Mouse (Mus musculus): ENCODE results near the gene Itgb4.

Gene Itgb4

DNA sequence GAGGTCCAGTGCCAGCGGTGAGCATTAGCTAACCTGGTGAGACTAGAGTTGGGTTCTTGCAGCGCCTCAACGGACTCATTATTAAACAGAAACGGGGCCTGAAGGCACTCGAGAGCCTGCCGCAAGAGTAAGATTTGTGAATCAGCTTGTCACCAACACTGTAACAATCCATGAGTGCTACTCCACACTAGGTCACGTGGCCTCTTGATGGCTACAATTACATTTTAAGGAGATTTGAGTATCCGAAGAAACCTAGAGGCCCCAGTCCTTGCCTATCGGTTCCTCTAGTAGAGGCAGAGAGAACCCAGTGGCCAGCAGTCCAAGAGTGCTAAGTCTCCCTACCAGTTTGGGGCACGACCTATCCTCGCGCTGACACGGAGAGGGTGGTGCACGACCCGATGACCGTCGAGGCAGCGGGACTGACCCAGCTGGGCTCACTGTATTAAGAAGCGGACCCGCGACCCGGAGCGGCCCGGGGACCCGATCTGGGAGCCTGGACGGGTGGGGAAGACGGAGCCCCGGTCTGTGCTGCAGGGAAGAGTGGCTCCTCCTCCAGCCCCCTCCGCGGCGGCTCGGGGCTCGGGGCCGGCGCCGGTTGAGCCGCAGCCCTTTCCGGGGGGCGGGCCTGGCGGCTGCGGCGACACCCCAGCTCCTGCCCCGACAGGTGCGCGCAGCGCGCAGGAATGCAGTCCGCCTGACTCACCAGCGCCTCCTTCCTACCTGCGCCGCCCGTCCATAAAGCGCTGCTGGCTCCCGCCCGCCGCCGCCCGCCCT lies at the start of gene Itgb4:
Gene Itgb4, plus strand, starts transcription at position 401 of the 774 bp plus-strand sequence.
- DNase-seq (ENCODE audit: low read depth, low spot score), result no peak

DNA sequence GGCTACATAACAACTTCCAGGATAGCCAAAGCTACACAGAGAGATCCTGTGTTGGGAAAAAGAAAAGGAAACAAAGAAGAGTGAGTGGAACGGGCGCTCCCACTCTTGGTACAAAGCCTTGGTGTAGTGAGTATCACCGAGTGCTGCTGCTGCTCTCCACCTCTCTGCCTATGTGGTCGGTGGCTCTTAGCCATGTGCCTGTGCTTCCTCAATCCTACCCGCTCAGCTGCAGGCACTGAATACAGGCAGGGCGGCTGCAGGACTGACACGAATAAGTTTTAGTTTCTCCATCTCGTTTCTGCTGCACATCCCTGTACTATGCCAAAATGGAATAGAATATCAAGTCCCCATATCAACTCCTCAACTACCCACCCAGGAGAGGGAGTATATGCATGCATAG lies 45.5 kb upstream of the Itgb4 start:
- DNase-seq (ENCODE audit: low read depth, low spot score), result no peak

DNA sequence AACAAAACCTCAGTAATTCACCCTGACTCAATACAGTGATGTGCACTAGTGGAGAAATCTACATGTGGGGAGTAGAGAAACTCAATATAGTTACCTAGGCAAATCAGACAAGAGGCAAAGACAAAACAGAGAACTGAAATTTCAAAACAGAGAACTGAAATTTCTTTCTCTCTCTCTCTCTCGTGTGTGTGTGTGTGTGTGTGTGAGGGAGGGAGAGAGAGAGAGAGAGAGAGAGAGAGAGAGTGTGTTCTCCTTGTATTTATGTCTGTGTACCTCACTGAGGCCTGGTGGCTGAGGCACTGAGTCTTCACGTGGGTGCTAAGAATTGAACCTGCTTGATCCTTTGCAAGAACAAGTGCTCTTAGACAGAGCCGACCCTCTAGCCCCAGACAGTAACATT lies 44.7 kb upstream of the Itgb4 start:
- DNase-seq (ENCODE audit: low read depth, low spot score), result no peak

DNA sequence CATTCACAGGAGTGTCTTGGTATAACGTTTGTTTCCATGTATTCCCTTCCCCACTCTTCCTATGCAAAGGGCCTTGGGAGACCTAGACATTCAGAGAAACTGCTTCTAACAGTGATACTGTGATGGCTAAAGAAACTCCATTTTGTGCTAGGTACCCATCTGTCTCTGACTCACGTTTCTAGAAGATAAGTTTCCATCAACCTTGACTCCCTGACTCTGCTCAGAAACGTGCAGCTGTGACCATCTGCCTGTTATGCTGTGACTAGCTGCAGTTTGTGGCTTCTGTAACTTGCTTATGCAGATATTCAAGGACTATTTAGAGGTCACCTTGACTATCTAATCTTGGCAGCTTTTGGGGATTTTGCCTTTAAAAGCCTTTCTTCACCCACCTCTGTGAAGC lies 43.3 kb upstream of the Itgb4 start:
- no peak for DNase-seq (ENCODE audit: low read depth, low spot score)

DNA sequence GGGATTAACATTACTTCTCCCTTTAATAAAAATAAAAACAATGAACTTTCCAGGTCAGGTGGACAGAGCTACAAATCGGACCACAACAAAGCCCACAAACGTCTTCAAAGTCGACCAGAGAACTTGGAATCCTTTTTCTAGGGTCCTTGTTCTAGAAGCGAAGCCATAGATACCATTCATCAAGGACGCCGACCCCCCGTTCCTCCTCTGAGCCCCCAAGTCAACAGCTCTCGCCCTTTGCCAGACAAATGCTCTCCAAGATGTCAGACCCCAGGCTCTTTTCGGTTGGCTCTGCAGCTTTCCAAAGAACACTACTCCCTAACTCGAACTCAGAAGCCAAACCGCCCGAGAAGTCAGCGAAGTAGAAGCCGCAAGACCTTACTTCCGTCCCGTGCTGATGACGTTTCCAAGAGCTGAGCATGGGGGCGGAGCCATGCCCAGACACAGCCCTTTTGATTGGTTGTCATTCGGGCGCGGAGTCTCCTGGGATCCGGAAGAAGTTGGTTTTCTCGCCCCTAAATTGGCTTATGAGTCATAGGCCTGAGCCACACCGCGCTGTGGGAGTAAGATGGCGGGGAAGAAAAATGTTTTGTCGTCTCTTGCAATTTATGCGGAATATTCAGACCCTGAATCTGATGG lies 41.3 kb upstream of the Itgb4 start, which contains the start of the genes Sap30bp and Recql5:
Gene Sap30bp, plus strand, starts transcription at position 175 of the 639 bp plus-strand sequence.
Gene Recql5, minus strand, starts transcription at position 370 of the 639 bp plus-strand sequence.
- peak; percentile 98 for DNase-seq (ENCODE audit: low read depth, low spot score)

DNA sequence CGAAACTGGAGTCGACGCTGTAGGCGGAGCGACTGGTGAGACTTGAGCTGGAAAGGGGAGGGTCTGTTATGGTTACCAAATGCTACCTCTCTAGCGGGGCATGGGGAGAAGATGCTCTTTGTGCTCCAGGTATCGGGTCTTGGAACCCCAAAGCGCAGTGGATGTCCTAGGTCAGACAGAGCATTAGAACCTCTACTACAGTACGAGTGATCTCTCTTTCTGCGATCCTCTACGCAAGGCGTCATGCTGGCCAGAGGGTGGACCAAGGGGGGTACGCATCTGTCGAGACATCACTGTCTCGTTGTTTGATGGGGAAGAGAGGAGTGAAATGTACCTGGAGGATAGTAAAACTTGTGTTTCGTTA lies 40.8 kb upstream of the Itgb4 start:
- DNase-seq (ENCODE audit: low read depth, low spot score), result no peak

DNA sequence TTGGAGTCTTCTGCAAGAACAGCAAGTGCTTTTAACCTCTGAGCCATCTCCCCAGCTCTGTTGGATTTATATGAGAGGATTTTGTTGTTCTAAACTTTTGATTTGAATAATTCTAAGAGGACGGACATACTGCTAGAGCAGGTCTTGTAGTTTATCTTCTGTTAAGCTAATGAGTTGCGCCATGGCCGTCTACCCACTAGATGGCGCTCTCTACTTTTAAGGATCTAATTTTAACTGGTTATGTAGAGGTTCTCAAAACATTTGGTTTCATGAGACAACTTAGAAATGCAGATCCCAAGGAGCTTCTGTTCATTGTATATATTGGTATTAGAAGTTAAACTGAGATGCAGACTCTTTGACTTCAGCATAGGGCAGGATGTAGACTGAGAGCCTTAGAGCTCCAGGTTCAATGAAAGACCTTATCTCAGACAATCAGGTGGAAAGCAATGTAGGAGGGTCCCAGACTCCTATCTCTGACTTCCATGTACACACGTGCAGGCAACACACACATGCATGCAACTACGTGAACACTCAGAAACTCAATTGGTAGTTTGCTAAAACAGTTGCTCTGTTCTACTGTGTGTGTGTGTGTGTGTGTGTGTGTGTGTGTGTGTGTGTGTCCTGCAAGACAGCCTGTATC lies 34.7 kb upstream of the Itgb4 start:
- DNase-seq (ENCODE audit: low read depth, low spot score), result peak; percentile 57

DNA sequence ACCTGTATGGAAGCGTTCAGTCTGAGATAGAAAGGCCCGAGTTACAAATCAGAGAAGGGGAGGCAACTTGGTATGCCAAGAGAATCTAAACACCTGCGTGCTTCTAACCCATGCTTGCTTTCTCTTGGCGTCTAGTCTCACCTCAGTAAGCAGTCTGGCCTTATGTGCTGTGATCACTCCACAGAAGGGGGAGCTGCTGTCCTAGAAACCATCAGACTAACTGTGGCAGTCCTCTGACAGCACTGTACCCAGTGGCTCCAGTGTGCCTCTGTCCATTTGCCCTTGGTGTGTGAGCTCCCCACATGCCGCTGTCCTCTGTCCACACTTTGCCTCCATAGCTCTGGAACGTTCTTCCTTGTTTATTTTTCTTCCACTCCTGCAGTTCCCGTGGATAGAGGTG lies 32.5 kb upstream of the Itgb4 start:
- no peak for DNase-seq (ENCODE audit: low read depth, low spot score)

DNA sequence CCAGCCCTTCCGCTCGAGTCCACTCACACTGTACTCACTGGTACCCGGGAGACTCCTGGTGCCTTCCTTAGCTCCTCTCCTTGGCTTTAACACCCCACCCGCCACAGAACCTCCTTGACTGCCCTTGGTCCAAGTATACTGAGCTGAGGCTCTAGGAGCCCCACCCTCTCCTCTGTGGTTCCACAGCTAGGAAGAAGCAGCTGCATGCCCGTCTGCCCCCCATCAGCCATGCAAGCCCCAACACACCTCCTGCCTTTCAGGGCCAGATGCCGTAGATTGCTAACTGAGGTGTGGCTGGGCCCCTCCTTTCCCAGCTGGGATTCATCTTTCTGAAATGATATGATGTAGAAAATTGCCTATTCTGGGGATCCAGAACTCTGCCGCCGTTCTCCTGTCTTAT lies 29.3 kb upstream of the Itgb4 start:
- no peak for DNase-seq (ENCODE audit: low read depth, low spot score)

DNA sequence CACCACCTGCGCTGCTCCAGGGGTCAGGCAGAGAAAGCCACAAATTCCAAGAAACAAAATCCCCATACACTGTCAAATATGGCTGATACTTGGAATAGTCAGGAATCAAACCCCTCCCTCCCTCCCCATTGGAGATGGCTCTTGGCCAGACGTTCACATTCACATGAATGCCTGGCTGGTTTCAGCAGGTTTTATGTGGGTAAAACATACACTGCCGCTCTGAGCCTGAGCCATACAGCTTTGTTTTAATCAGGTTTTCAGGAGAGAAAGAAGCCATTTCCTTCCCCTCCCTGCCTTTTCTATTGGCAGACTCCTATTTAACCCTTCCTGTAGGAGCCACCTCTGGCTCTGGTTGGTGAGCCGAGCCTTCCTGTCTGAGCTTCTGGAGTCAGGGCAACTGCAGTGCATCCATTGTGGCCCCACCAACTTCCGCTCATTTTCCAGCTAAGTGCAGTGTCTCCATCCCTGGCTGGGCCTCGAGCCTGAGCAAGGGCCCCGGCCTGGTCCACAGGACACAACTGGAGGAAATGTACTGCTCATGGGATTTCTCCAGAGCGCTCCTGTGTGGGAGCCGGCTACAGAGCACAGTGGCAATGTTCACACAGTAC lies 28.2 kb upstream of the Itgb4 start:
- no peak for DNase-seq (ENCODE audit: low read depth, low spot score)

DNA sequence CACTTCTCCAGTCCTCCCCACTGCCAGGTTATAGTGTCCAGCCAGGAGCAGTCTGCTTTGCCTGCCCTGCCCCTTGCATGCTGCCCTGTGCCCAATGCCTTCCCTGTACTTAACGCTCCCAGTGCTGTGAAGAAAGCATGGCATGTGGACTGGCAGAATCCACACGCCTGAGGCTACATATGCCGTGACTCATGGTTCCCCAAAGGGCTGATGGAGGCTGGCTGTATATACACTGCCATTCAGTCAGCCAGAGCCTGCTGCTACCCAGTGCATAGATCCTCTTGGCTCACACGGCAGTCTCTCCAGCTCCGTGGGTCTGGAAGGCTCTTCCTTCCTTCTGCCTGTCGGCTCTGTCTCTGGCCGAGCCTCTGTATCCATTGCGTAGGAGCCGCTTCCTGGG lies 26.2 kb upstream of the Itgb4 start:
- no peak for DNase-seq (ENCODE audit: low read depth, low spot score)

DNA sequence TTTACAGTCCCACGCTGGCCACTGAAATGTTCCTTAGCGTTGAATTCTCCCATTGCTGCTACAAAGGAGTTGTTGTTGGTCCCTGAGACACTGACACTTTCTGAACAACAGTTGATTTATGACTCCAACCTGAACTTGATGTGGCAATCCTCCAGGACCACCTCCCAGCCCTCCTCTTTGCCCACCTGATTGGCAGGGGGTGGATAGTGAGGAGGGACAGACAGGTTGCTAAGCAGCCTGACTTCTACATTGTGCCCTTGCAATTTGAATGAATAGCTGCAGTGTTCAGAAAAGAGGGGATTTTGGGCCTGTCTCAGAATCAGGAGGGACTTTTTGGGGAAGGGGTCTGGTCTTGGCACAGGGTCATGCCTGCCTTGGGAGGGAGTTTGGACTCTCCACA lies 23.8 kb upstream of the Itgb4 start:
- DNase-seq (ENCODE audit: low read depth, low spot score), result no peak

DNA sequence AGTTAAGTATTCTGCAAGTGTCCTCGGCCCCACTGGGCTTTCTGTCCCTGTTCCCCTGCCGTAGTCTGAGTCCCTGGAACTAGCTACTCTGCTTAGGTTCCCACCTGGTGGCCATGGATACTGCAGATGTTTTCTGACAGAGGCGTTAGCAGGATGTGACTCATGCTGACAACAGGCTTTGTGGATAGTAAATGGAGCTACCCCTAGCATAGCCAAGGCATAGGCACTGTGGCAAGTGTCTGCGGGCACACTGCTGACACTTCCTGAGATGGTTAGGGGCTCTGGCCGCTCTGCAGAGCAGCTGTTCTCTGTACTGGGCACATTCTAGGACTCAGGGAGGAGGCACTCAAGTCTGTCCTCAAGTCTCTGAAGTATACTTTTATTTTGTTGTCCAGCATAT lies 19.8 kb upstream of the Itgb4 start:
- no peak for DNase-seq (ENCODE audit: low read depth, low spot score)

DNA sequence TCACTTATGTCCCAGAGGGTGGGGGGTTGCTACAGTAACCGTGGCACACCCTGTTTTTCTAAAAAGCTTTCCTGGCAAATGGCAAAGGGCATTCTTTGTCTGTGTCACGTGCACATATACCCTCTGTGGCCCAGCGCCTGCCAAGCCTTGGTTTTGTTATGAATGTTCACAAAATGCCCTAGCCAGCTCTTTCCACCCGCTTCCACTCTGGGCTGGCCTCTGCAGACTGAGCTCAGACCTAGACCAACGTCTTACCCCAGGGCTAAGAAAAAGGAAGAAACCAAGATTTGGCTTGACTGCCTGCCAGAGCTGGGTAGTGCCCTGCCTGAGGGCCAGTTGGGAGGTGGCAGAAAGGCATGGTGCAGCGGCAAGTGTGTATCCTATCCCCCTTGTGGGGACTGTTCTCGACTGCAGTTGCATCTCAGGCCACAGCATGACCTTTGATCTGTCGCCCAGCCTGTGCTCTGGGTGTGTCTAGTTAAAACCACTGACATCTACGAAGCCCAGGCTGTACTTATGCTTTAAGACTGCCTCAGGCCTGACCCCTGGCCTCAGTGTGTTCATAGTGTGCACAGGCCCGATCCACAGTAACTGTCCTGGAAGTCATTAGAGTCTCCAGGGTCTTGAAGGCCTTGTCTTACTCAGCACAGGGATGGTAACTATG lies 19.2 kb upstream of the Itgb4 start:
- DNase-seq (ENCODE audit: low read depth, low spot score), result no peak

DNA sequence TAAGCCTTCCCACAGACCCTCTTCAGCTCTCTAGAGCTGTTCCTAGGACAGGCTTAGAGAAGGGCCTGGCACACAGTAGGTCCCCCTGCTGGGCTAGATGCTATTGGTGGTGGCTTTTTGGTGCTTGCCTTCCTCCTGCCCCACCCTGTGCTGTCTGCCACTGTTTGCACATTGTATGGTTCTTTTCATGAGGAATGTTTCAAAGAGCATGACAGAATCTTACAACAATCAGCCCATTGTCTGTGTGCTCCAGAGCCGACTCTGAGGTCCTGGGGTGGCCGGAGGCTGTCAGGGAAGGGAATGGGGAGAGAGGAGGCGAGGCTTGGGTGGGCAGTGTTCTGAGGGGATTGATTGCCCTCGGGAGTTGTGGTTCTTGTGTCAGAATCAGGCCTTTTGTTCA lies 18.1 kb upstream of the Itgb4 start:
- no peak for DNase-seq (ENCODE audit: low read depth, low spot score)

DNA sequence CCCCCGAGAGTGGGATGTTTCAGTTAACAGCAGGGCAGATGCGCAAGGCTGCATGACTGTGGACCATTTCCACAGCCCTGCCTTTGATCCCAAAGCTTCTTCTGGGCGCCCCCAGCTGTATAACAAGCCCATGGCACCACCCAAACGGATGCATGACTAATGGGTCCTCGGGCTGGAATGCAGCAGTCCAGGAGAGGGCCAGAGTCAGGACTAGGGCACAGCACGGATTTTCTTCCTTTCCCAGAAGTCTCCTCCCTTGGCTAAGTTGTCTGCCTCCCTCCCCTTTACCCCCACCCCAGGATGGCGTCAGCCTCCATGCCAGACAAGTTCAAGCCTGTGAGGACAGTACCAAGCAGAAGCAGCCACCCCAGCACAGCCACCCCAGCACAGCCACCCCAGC lies 16.5 kb upstream of the Itgb4 start:
- no peak for DNase-seq (ENCODE audit: low read depth, low spot score)

DNA sequence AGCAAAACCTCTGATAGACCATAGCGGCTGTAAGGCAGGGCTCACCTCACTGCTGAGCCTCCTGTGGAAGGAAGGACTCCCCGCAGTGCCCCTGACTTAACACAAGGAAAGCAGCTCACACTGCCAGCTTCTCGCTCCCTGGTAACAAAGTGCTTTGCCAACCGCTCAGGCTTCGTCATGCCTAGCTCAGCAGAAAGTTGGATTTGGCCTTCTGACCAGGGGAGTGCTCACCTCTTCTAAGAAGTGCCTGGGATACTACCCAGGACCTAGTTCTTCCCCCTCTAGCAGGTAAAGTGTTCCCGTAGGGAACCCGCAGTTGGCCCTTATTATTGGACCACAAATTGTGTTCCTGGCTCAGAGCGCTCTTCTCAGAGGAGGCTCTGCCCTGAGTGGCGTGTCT lies 15.5 kb upstream of the Itgb4 start:
- no peak for DNase-seq (ENCODE audit: low read depth, low spot score)

DNA sequence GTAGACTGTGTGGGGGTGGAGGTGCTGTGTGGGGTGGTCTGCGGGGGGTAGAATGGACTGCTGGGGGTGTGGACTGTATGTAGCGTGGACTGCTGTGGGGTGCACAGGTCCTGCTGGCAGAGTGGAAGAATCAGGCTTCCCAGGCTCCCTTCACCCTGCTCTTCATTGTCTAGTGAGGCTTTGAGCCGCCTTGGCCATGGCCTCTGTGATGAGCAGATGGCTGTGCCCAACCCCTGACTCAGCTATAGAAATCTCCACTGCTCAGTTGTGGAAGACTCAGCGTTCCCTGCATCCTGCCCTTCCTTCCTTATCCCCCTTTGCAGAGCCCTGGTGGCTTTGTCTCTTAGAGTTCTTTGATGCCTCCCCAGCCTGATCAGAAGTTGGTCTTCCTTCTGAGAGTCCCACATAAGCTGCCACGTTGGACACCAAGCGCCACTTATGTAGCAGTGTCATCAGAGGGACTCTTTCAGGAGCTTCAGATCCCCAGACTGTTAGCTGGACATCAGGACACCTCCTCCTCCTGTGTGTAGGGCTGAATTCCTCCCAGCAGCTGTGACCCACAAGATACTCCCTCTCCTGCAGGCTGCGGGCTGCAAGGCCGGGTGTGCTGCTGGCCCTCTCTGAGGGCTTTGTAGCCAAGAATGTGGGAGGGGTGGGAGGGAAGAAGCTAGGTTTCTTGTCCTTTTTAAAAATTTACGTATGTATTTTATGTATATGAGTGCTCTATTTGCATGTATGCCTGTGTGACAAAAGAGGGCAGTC lies 11.7 kb upstream of the Itgb4 start:
- no peak for DNase-seq (ENCODE audit: low read depth, low spot score)

DNA sequence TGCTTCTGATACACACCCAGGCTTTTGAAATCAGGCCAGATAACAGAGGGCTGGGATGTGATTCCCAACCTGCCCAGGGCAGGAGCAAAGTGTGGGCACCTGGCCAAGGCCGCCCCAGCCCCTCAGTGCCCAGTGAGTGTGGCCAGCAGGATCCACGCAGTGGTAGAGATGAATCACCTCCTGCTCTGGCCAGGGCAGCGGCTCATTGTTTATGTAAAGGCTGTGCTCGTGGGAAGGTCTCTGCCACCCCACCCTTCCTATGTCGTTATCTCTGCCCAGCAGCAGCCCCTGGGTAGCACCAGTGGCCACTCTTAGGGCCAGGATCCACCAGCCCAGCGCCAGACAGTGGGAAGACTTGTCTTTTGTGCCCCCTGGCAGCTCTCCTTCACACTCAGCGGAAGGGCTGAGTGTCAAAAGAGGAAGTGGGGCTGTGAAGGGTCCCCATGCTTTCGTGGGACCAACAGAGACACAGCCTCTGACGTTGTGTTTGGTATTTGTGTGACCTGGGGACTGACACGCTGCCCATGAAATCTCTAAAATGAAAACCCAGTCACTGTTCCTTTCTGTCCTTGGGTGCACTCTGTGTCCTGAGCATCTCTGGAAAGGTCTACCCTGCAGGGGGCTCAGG lies 9.4 kb upstream of the Itgb4 start:
- no peak for DNase-seq (ENCODE audit: low read depth, low spot score)

DNA sequence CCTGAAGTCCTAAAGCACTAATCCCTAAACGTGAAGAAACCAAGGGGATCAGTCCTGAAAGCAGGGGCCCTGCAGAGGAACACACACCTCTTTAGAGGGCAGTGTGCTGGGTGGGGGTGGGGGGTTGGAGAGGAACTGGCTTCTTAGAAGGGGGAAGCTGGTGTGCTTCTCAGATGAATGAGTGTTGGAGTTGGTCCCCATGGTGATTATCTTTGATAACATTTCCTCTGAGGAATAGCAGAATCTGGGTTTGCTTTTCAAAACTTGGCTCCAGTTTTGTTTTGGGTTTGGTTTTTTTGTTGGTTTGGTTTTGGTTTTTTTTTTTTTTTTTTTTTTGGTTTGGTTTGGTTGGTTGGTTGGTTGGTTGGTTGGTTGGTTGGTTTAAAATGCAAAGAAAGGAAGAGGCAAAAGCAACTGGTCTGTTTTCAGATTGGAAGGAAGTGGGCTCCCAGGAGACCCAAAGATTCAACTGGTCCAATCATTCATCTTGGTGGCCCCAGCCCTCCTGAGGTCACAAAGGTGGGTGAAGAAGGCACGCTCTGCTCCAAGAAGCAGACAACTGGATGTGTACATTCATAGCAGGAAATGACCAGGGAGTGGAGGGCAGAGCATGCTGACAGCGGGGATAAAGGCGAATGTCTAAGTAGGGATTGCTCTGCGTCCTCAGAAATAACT lies 5.6 kb upstream of the Itgb4 start:
- no peak for DNase-seq (ENCODE audit: low read depth, low spot score)

Measured in c-Kit-negative CD71-positive TER-119-positive erythroid progenitor cells, embryonic 14.5 days (primary cell).